Mouse (Mus musculus) adrenal gland, postnatal 36 days (tissue): ENCODE data around the gene Fignl1. TPM values are rescaled to one million over a fixed set of nuclear protein-coding genes. Genes with fewer than 3 reads are reported as not detected.

Experiments used
- DNase-seq, 2 experiments: peaks; one replicate each; pipeline ENCODE4 v3.0.0; 2021; ENCODE audit warnings: mixed read lengths in 1 of 2
- total RNA-seq, 2 experiments: library from RNA; stranded (reverse); gene quantifications; 2 replicates each; pipeline ENCODE4 v1.2.3; 2021

Gene Fignl1
- total RNA-seq, 2 experiments from 2014 or later: 3.4 to 3.7 TPM

GRCm38 (mm10) chr11:11809404-11810175, 828 bp upstream of the Fignl1 start:
- no peak for DNase-seq

GRCm38 (mm10) chr11:11808035-11808819, 535 bp downstream of the Fignl1 start:
- DNase-seq: no peak

DNA sequence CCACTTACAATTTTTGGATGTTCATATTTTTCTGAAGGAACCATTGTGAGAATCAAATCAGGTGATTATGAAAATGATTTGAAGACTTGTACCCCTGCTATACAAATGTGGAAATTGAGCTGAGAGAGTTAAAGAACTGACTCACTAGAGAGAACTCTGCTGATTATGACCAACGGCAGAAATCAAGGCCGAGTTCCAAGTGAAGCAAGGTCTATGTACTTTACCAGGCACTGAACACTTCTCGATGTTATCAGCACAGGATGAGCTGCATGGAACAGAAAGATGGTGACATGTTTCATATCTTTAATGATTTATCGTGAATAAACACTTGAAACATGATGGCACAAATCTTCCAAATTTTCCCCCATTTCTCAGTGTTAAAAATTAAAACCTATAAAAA, 2.8 kb downstream of the Fignl1 start:
- DNase-seq: peak; percentile 41 to 43

- no peak for DNase-seq
Observed at GRCm38 (mm10) chr11:11804421-11804820, 4.3 kb downstream of the Fignl1 start.

GRCm38 (mm10) chr11:11801067-11801466, 7.7 kb downstream of the Fignl1 start:
- no peak for DNase-seq

DNA sequence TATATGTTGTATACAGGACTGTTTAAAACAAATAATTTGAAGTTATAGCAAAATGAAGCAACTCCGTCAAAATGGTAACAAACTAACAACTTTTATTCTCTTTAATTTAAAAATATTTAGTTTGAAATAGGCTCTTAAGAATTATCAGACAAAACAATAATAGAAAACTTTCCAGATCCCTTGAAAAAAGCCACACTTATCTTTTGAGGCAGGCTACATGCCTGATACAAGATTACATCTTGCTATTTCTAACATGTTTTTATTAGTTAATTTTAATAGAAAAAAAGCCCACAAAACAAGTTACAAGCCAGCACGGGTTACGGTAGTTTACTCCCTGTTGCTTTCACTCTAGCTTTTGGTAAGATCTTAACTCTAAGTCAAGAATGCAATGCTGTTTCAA, 8.5 kb downstream of the Fignl1 start:
- DNase-seq: no peak

DNA sequence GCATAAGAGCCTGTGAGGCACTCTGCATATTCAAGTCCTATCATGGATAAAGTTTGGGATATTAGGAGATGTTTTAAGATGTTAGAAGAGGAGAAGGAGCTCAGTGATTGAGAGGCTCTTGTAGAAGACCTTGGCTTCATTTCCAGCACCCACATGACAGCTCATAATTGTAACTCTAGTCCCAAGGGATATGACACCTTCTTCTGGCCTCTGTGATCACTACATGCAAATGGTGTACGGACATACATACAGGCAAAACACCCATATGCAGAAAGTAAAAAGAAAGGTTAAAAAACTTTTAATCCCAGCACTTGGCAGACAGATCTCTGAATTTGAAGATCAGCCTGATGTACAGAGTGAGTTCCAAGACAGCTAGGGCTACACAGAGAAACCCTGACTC, 10.1 kb downstream of the Fignl1 start:
- DNase-seq: no peak

- no peak for DNase-seq
Observed at GRCm38 (mm10) chr11:11794626-11795025, 14.1 kb downstream of the Fignl1 start.

DNA sequence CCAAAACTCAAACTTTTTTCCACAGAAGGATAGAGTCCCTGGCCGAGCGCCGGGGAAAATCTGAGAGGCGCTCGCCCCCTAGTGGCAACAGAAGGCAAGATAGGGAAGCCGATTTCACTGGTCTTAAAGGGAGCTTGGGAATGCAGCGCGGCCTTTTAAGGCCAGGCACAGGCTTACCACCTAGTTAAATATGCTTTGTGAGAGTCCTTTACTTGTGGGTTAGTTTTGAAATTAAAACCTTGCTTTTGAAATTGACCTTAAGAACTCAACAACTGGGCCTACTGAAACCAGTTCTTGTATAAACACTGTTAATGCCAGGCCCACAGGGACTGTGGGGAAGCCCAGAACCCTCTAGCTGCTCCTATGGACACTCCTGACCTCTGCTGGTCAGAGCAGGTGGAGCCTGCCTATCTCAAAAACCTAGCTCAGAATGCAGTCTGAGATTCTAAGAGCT, 20.2 kb downstream of the Fignl1 start:
- DNase-seq: peak; percentile 79 to 85

GRCm38 (mm10) chr11:11785457-11785856, 23.3 kb downstream of the Fignl1 start:
- DNase-seq: peak in 1 of 2 experiments; percentile 3

- no peak for DNase-seq
Observed at GRCm38 (mm10) chr11:11781728-11782127, 27.0 kb downstream of the Fignl1 start.

- no peak for DNase-seq
Observed at GRCm38 (mm10) chr11:11778345-11778744, 30.4 kb downstream of the Fignl1 start.

DNA sequence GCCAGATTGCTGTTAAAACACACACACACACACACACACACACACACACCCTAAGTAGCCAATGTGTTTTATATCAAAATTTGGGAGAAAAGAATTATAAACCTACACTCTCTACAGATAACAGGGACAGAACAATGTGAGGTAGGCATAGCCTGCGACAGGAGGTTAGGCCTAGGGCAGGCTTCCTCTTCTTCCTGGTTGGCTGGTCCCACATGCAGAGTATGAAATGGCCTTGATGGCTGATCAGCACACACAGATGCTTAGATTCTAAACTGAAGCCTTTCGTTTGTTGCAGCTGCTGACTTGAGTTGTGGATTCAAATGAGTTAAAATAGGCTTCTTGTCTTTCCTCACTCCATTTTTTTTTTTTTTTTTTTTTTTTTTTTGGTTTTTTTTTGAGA, 31.0 kb downstream of the Fignl1 start:
- no peak for DNase-seq

GRCm38 (mm10) chr11:11777246-11777645, 31.5 kb downstream of the Fignl1 start:
- DNase-seq: no peak

DNA sequence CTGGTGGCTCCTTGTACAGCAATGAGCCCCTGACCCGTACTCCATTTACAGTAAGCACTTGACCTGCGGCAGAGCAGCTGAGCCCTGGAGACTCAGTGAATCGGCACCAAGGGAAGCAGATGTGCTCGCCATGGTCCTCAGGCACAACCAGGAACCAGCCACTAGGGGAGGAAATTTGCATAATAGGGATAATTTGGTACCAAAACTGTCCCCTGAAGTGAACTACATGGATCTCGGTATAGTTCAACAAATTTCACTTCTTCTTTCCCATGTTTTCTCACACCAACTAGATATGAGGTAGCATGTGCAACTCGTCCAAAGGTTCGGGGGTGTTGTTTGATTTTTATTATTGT, 32.0 kb downstream of the Fignl1 start:
- no peak for DNase-seq

- DNase-seq: no peak
Observed at GRCm38 (mm10) chr11:11776071-11776821, 32.5 kb downstream of the Fignl1 start.

GRCm38 (mm10) chr11:11774893-11775292, 33.9 kb downstream of the Fignl1 start:
- DNase-seq: no peak

GRCm38 (mm10) chr11:11774384-11774783, 34.4 kb downstream of the Fignl1 start:
- DNase-seq: no peak

DNA sequence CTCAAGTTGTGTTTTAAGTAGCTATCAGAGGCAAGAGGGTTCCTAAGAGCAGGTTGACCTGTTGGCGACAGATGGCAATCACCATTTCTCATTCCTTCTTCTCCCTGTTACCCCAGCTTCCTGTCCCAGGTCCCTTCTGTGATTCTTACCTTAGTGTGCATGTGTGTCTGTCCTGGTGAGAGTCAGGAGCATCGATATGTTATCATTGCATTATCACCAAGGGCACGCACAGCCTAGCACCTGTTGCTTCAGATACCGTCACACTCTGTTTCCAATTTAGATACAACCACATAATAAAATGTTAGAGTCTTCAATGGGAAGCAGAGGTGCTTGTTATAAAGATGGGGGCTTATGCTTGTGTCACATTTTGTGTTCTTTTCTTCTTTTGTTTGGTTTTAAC, 36.6 kb downstream of the Fignl1 start:
- DNase-seq: no peak

DNA sequence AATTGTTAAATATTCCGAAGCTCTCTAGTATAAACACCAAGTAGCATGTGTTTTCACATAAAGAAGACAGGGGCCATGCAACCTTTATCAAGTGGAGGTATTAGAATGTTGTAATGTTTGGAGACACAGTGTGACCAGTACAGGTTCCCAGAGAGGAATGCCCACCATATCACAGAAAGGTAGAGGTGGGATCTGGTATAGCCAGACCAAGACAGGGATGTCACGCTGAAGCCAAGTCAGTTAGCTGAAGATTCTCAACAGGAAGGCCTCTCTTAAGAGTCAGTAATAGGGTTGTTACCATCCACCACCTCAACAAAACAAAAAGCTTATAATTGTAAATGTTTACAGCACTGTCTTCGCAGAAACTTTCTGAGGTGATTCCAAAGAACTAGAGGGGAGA, 38.1 kb downstream of the Fignl1 start:
- no peak for DNase-seq

DNA sequence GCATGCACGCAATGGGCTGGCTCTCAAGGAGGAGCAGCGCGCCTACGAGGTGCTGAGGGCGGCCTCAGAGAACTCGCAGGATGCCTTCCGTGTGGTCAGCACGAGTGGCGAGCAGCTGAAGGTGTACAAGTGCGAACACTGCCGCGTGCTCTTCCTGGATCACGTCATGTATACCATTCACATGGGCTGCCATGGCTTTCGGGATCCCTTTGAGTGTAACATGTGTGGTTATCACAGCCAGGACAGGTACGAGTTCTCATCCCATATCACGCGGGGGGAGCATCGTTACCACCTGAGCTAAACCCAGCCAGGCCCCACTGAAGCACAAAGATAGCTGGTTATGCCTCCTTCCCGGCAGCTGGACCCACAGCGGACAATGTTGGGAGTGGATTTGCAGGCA, 39.5 kb downstream of the Fignl1 start:
- DNase-seq: no peak

DNA sequence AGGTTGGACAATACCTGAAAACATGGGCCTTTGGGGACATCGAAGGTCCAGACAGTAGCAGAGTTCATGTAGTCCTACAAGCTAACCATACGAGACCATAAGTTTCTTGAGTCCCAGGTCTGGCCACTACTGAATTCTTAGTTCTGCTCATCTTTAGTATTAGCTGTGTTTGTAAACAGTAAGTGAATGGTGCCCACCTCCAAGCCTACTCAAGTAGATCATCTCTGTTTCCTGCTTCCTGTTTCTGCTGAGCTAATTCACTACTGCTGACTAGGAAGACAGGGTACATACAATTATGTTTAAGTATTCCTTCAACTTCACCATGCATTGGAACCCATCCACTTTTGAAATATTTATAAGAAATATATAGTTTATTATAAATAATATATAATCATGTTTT, 40.7 kb downstream of the Fignl1 start:
- DNase-seq: no peak

- no peak for DNase-seq
Observed at GRCm38 (mm10) chr11:11766736-11767135, 42.0 kb downstream of the Fignl1 start.
